ENCODE assay signal across 18 mouse cellular contexts in the genomic region with DNA sequence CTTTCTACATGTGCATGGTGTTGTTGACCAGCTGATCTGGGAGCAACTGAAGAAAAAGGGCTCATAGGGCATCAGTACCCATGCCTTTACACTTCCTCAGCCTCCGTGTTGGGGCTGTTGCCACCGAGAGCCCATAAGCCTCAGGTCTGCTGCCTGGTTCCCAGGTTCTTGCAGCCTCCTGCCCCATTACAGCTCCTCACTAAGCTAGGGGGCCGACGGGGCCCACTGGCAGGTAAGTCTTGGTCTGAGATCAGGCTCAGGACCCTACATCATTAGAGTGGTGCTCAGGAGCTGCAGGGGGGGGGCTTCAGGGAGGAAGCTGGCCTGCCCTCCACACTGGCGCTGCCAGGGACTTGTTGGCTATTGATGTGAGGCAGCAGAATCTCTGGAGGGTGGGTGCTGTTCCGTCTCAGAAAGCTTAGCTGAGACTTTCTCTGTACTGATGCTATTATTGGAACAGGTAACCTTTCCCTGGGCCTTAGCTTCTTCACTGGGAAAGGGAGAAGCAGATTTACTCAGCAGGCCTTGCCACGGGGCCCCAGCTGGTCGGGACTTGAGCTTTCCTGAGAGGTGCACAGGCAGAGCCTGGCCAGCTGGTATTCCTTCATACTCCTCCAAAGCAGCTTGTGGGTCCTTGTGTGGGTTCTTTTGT. TPM values are rescaled to one million over a fixed set of nuclear protein-coding genes. Genes with fewer than 3 reads are reported as not detected.
A peak's percentile ranks its signal among the peaks of the same experiment; 100 is the strongest.
DNase-seq lines count a peak whose midpoint lies in the region; ATAC-seq lines count a peak whose summit lies in the region.
"Had no signal": no experiment of that assay in that cellular context is flagged by ENCODE, and none has a peak within 500 bp of the region (broad histone marks: within the 10 kb centered on the region; RNA-seq: fewer than 3 reads in every experiment).

No protein-coding gene starts in this region.

- intact Hi-C loops in heart, postnatal 10 days (cut with DNase I): no loop called here

- H3K9ac ChIP-seq in limb, embryonic 12.5 days (replicated peaks): no peak overlapping the region
- no peak overlapping the region for H3K9ac ChIP-seq in limb, embryonic 13.5 days
- H3K9ac ChIP-seq: liver, embryonic 15.5 days; midbrain, embryonic 12.5 days; neural tube, embryonic 12.5 days had no signal

- 82% methylated on average over 8 of the region's 8 CpGs for WGBS in limb, embryonic 12.5 days
- WGBS in limb, embryonic 10.5 days: 81% methylated on average over 8 of the region's 8 CpGs
- WGBS in limb, embryonic 13.5 days: 77% methylated on average over 8 of the region's 8 CpGs

- 0 out of 2 replicates have a peak overlapping the region, but pooled peaks have one; percentile 69 for H3K27ac ChIP-seq in limb, embryonic 12.5 days
- H3K27ac ChIP-seq in limb, embryonic 10.5 days: no peak overlapping the region
- peak overlapping the region; percentile 74; the same call in 1 of the 2 replicates for H3K27ac ChIP-seq in limb, embryonic 13.5 days
- H3K27ac ChIP-seq: liver, embryonic 15.5 days; midbrain, embryonic 12.5 days; neural tube, embryonic 12.5 days had no signal

- DNase-seq in heart, adult 11 months: peak; percentile 91
- no peak for DNase-seq in heart, postnatal 10 days
- DNase-seq in limb, embryonic 10.5 days (ENCODE audit: low spot score): no peak
- DNase-seq in spleen, postnatal 4 days (ENCODE audit: low spot score in 2 of 2): no peak
- DNase-seq in B cell, adult 2 months: no peak
- DNase-seq: cerebellum, adult 11 months; kidney, adult 18-20 months; thymus, postnatal 25 days had no signal

- H3K27me3 ChIP-seq in limb, embryonic 12.5 days: peaks cover 23% of the 10 kb centered on the region
- peaks cover 25% of the 10 kb centered on the region for H3K27me3 ChIP-seq in limb, embryonic 10.5 days (ENCODE audit: low read depth, poor library complexity, severe bottlenecking)
- H3K27me3 ChIP-seq in limb, embryonic 13.5 days: peaks cover 21% of the 10 kb centered on the region

- no peaks in the 10 kb centered on the region for H3K36me3 ChIP-seq in limb, embryonic 12.5 days
- no peaks in the 10 kb centered on the region for H3K36me3 ChIP-seq in limb, embryonic 10.5 days
- no peaks in the 10 kb centered on the region for H3K36me3 ChIP-seq in limb, embryonic 13.5 days
- H3K36me3 ChIP-seq: liver, embryonic 15.5 days; midbrain, embryonic 12.5 days; neural tube, embryonic 12.5 days had no signal

- H3K4me3 ChIP-seq in limb, embryonic 12.5 days (replicated peaks): no peak overlapping the region
- no peak overlapping the region for H3K4me3 ChIP-seq in limb, embryonic 10.5 days
- H3K4me3 ChIP-seq in limb, embryonic 13.5 days: no peak overlapping the region
- H3K4me3 ChIP-seq: liver, embryonic 15.5 days; midbrain, embryonic 12.5 days; neural tube, embryonic 12.5 days had no signal

- ATAC-seq in limb, embryonic 12.5 days (ENCODE audit: insufficient number of reproducible peaks, insufficient read depth, low FRiP score, low TSS enrichment, low read depth): no peak
- no peak for ATAC-seq in limb, embryonic 13.5 days (ENCODE audit: low FRiP score, low read depth)

- no peak overlapping the region for H3K4me2 ChIP-seq in limb, embryonic 12.5 days
- no peak overlapping the region for H3K4me2 ChIP-seq in limb, embryonic 13.5 days (replicated peaks)
- H3K4me2 ChIP-seq: liver, embryonic 15.5 days; midbrain, embryonic 12.5 days; neural tube, embryonic 12.5 days had no signal

- H3K4me1 ChIP-seq in limb, embryonic 12.5 days (replicated peaks): peaks cover 14% of the 10 kb centered on the region
- H3K4me1 ChIP-seq in limb, embryonic 10.5 days: peaks cover 16% of the 10 kb centered on the region
- peaks cover 29% of the 10 kb centered on the region for H3K4me1 ChIP-seq in limb, embryonic 13.5 days

- no peaks in the 10 kb centered on the region; the same call in 1 of the 2 replicates for H3K9me3 ChIP-seq in limb, embryonic 12.5 days
- H3K9me3 ChIP-seq in limb, embryonic 10.5 days (replicated peaks): no peaks in the 10 kb centered on the region
- H3K9me3 ChIP-seq in limb, embryonic 13.5 days: peaks cover 5% of the 10 kb centered on the region; the same call in 1 of the 2 replicates
- H3K9me3 ChIP-seq: liver, embryonic 15.5 days; midbrain, embryonic 12.5 days; neural tube, embryonic 12.5 days had no signal

RNA-seq across cellular contexts. Expression of a gene that starts 5.1 kb away (rescaled TPM):
- total RNA-seq in heart, postnatal 10 days (2021): 10 to 100 TPM; 35.2 to 40.1 TPM
- 12.5 and 15.2 TPM in 2 replicates for polyA plus RNA-seq in limb, embryonic 12.5 days (2016; fragmentation: Nextera tagmentation; extraction: Ambion mirVana)
- polyA plus RNA-seq in limb, embryonic 10.5 days (2016; fragmentation: Nextera tagmentation; extraction: Ambion mirVana): 8.2 TPM in 2 replicates
- 36.8 and 38.1 TPM in 2 replicates for polyA plus RNA-seq in limb, embryonic 13.5 days (2015; fragmentation: Nextera tagmentation; extraction: Ambion mirVana)
- total RNA-seq: monocyte, adult 5-6 weeks had no signal

RNA-seq across cellular contexts. Expression of a gene that starts 18.8 kb away (rescaled TPM):
- 1 to 10 TPM; 5.0 to 6.7 TPM for total RNA-seq in heart, postnatal 10 days (2021)
- polyA plus RNA-seq in limb, embryonic 12.5 days (2016; fragmentation: Nextera tagmentation; extraction: Ambion mirVana): 9.0 and 10.0 TPM in 2 replicates
- 7.1 and 10.3 TPM in 2 replicates for polyA plus RNA-seq in limb, embryonic 10.5 days (2016; fragmentation: Nextera tagmentation; extraction: Ambion mirVana)
- 10.5 and 11.4 TPM in 2 replicates for polyA plus RNA-seq in limb, embryonic 13.5 days (2015; fragmentation: Nextera tagmentation; extraction: Ambion mirVana)

RNA-seq across cellular contexts. Expression of a gene that starts 21.5 kb away (rescaled TPM):
- total RNA-seq in heart, postnatal 10 days (2021): 10 to 100 TPM; 34.8 to 44.1 TPM
- 127 and 129 TPM in 2 replicates for polyA plus RNA-seq in limb, embryonic 12.5 days (2016; fragmentation: Nextera tagmentation; extraction: Ambion mirVana)
- polyA plus RNA-seq in limb, embryonic 10.5 days (2016; fragmentation: Nextera tagmentation; extraction: Ambion mirVana): 165 and 175 TPM in 2 replicates
- 125 and 137 TPM in 2 replicates for polyA plus RNA-seq in limb, embryonic 13.5 days (2015; fragmentation: Nextera tagmentation; extraction: Ambion mirVana)

RNA-seq across cellular contexts. Expression of a gene that starts 42.0 kb away (rescaled TPM):
- 100 to 1,000 TPM; 363 to 942 TPM for total RNA-seq in heart, postnatal 10 days (2021)
- 1.3 and 2.4 TPM in 2 replicates for polyA plus RNA-seq in limb, embryonic 12.5 days (2016; fragmentation: Nextera tagmentation; extraction: Ambion mirVana)
- 6.8 and 8.0 TPM in 2 replicates for polyA plus RNA-seq in limb, embryonic 10.5 days (2016; fragmentation: Nextera tagmentation; extraction: Ambion mirVana)
- 0.80 TPM in 1 of 2 replicates, not detected in the other for polyA plus RNA-seq in limb, embryonic 13.5 days (2015; fragmentation: Nextera tagmentation; extraction: Ambion mirVana)
- total RNA-seq: adrenal gland, postnatal 25 days; gastrocnemius, adult 8-10 months; hematopoietic stem cell, adult 5-6 weeks; left cerebral cortex, adult 18-20 months; monocyte, adult 5-6 weeks had no signal

RNA-seq across cellular contexts. Expression of a gene that starts 53.1 kb away (rescaled TPM):
- 100 to 1,000 TPM; 756 to 765 TPM for total RNA-seq in heart, postnatal 10 days (2021)
- 36.5 and 39.0 TPM in 2 replicates for polyA plus RNA-seq in limb, embryonic 12.5 days (2016; fragmentation: Nextera tagmentation; extraction: Ambion mirVana)
- polyA plus RNA-seq in limb, embryonic 10.5 days (2016; fragmentation: Nextera tagmentation; extraction: Ambion mirVana): 4.1 and 9.6 TPM in 2 replicates
- 57.5 and 63.3 TPM in 2 replicates for polyA plus RNA-seq in limb, embryonic 13.5 days (2015; fragmentation: Nextera tagmentation; extraction: Ambion mirVana)
- total RNA-seq: adrenal gland, postnatal 25 days; hematopoietic stem cell, adult 5-6 weeks had no signal
